Mouse (Mus musculus) heart, embryonic 10.5 days (tissue): ENCODE results near the gene C1rl. TPM values are rescaled to one million over a fixed set of nuclear protein-coding genes. Genes with fewer than 3 reads are reported as not detected.
"Not testable (repeated sequence)": the region's sequence is repeated elsewhere in the genome, so short reads cannot be mapped to it uniquely, and the experiment has no call there.

Source experiments
- DNase-seq: peaks from one replicate; pipeline ENCODE4 v3.0.0-alpha.2; 2017; ENCODE audit warnings: low spot score
- H3K27ac ChIP-seq: fragments of 300-500 bp; sonication (generic); 2 replicates; pipeline ENCODE4 v1.5.1; 2016; ENCODE audit warnings: mild to moderate bottlenecking
- H3K27me3 ChIP-seq: fragments of 300-500 bp; sonication (generic); 2 replicates; pipeline ENCODE4 v1.6.1; 2016; ENCODE audit warnings: mild to moderate bottlenecking; ENCODE audit not compliant: poor library complexity, insufficient read depth, severe bottlenecking
- H3K36me3 ChIP-seq: fragments of 300-500 bp; sonication (generic); 2 replicates; pipeline ENCODE4 v1.6.1; 2016; ENCODE audit warnings: mild to moderate bottlenecking, moderate library complexity
- H3K4me1 ChIP-seq: fragments of 300-500 bp; sonication (generic); 2 replicates; pipeline ENCODE4 v1.6.1; 2016; ENCODE audit warnings: mild to moderate bottlenecking
- H3K4me3 ChIP-seq: fragments of 300-500 bp; sonication (generic); 2 replicates; pipeline ENCODE4 v1.5.1; 2016; ENCODE audit warnings: mild to moderate bottlenecking, moderate library complexity
- H3K9me3 ChIP-seq: fragments of 300-500 bp; sonication (generic); 2 replicates; pipeline ENCODE4 v1.6.1; 2016; ENCODE audit warnings: mild to moderate bottlenecking, moderate library complexity
- WGBS: fragments of 180-500 bp; shearing (Covaris S2); methylation state at CpG from one replicate; pipeline ENCODE4 v1.1.7; 2016; 5-methylcytosine and 5-hydroxymethylcytosine counted together
- polyA plus RNA-seq: library from polyadenylated mRNA; unstranded; fragments of >200 nt; fragmentation: Nextera tagmentation; extraction: Ambion mirVana; gene quantifications from 2 replicates; pipeline ENCODE4 v1.2.1, GENCODE M21; 2016

The C1rl gene
- polyA plus RNA-seq, 1 experiment from 2014 or later = 0.83 TPM

DNA sequence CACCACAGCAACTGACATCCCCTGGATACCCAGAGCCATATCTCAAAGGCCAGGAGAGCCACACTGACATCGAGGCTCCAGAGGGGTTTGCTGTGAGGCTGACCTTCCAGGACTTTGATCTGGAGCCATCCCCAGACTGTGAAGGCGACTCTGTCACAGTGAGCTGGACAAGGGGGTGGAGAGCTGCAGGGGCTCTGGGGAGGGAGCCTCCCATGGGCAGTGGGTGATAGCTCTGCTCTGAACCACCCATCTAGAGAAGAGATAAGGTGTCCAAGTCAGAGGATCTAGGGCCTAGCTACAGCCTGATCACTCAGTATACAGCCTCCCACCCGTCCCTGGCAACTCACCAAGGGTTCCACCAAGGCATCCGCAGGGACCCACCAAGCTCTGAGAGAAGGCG lies 973 bp downstream of the C1rl start:
- Histone ChIP-seq H3K9me3 (no peaks in the 10 kb centered on the region), H3K27ac (peak overlapping the region; percentile 44; the same call in 1 of the 2 replicates), H3K27me3 (no peaks in the 10 kb centered on the region), H3K4me3 (no peak overlapping the region), H3K4me1 (0 out of 2 replicates have a peak, but pooled peaks cover 14% of the 10 kb centered on the region), H3K36me3 (no peaks in the 10 kb centered on the region)
- no peak for DNase-seq
- WGBS = 71% methylated on average over 5 of the region's 5 CpGs

DNA sequence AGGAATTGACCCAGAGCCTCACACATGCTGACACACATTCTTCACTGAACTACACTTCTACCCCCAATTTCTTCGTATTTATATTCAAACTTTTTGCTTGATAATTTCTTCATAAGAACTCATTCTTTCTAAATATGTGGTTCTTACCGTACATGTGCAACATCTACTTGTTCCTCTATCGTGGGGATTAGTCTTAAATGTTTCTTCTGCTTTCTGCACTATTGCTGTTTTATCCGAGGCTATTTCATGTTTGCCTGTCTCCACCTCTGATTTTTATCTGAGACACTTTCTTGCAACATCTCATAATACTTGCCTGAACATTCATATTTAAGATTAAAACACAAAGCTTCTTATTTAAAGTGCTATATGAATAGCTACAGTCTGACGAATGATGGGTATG lies 3.1 kb downstream of the C1rl start:
- Histone ChIP-seq H3K36me3 (no peaks in the 10 kb centered on the region), H3K4me3 (no peak overlapping the region), H3K9me3 (no peaks in the 10 kb centered on the region), H3K4me1 (0 out of 2 replicates have a peak, but pooled peaks cover 14% of the 10 kb centered on the region), H3K27me3 (no peaks in the 10 kb centered on the region), H3K27ac (no peak overlapping the region)
- DNase-seq = no peak
- WGBS = 81% methylated on average over 5 of the region's 5 CpGs

DNA sequence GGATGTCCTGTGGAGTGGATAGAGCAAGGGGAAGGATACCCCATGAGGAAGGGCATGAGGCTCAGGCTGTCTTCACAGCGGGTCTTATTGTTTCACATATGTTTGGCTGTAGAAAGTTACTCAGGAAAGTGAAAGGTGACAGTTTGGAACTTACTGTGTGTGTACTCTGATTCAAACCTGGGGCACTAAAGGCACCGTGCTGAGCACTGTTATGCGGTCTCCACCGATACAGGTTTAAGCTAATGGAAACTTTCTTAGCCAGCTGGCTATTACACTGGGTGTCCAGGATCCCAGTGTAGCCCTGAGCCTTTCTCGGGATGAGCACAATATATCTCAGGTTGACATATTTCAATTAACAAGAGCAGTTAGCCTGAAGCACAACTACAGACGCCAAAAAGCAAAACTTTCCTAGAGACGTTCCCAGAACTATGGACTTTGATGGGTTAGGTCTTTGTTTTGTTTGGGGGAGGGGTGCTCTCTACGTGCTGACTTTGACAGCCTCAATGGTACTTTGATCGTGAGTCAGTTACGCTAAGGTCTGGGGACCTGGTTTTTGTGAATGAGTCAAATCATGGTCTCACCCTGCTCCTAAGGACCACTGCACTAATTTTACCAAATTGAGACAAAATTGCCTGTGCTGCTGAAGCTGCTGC lies 7.1 kb downstream of the C1rl start:
- Histone ChIP-seq H3K9me3 (no peaks in the 10 kb centered on the region), H3K4me1 (no peaks in the 10 kb centered on the region), H3K27me3 (no peaks in the 10 kb centered on the region), H3K36me3 (no peaks in the 10 kb centered on the region), H3K4me3 (no peak overlapping the region), H3K27ac (no peak overlapping the region)
- no peak for DNase-seq
- WGBS = 40% methylated on average over 10 of the region's 10 CpGs

DNA sequence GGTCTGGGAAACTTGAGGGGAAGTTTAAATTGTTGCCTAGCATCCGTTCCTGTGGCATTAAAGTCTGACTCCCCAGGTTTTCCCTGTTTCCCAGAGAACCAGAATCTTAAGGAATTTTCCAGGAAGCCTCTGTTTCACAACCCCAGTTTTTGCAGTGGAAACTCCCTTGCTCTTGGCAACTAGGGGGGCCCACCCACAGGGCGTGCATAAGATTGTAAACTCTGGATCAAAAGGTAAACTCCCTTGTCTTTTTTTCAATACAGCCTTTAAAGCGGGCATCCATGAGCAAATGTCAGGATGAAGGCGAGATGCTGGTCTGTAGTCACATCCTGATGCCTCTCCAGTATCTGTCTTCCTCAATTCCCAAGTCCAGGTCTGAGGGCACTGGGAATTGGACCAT lies 8.6 kb downstream of the C1rl start:
- no peak overlapping the region for H3K27ac ChIP-seq
- H3K27me3 ChIP-seq = no peaks in the 10 kb centered on the region
- no peaks in the 10 kb centered on the region for H3K9me3 ChIP-seq
- no peaks in the 10 kb centered on the region for H3K4me1 ChIP-seq
- 81% methylated on average over 4 of the region's 4 CpGs for WGBS
- no peak overlapping the region for H3K4me3 ChIP-seq
- H3K36me3 ChIP-seq = no peaks in the 10 kb centered on the region
- DNase-seq = no peak

DNA sequence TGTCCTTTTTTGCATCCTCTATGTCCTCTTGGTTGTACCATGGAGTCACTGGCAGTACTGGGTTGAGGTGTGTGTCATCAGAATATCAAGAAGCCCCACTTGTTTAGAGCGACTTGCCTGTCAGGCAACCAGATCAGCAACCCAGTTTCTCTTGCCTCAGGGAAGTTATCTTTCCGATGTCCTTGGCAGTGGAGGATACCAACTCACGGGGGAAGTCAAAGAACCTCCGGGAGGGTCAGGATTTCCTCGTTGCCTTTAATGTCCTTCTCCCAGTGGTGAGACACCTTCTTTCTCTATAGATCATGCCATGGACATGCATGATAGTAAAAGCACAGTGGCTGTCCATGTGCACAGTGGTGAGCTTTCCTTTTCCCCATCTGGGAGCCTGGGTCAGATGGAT lies 9.1 kb downstream of the C1rl start:
- H3K9me3 ChIP-seq = no peaks in the 10 kb centered on the region
- H3K27ac ChIP-seq = no peak overlapping the region
- H3K4me1 ChIP-seq = no peaks in the 10 kb centered on the region
- 79% methylated on average over 5 of the region's 5 CpGs for WGBS
- H3K27me3 ChIP-seq = no peaks in the 10 kb centered on the region
- no peak for DNase-seq
- H3K4me3 ChIP-seq = no peak overlapping the region
- H3K36me3 ChIP-seq = no peaks in the 10 kb centered on the region

DNA sequence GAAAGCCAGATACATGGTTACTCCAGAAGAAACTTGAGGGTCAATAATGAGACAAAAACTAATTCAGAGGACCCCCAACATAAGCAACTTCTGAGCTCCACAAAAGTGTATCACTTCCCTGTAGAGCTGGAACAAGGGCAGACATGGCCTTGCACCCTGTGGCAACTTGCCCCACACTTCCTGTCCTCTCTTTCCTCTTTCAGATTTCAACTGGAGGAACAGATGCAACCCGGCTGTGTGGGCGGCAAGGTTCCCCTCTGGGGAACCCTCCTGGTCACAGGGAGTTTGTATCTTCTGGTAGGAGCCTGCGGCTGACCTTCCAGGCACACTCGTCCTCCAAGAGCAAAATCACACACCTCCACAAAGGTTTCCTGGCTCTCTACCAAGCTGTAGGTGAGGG lies 12.1 kb downstream of the C1rl start:
- Histone ChIP-seq H3K9me3 (no peaks in the 10 kb centered on the region), H3K27ac (no peak overlapping the region), H3K36me3 (no peaks in the 10 kb centered on the region), H3K27me3 (no peaks in the 10 kb centered on the region), H3K4me3 (no peak overlapping the region), H3K4me1 (no peaks in the 10 kb centered on the region)
- 70% methylated on average over 4 of the region's 4 CpGs for WGBS
- DNase-seq = no peak

DNA sequence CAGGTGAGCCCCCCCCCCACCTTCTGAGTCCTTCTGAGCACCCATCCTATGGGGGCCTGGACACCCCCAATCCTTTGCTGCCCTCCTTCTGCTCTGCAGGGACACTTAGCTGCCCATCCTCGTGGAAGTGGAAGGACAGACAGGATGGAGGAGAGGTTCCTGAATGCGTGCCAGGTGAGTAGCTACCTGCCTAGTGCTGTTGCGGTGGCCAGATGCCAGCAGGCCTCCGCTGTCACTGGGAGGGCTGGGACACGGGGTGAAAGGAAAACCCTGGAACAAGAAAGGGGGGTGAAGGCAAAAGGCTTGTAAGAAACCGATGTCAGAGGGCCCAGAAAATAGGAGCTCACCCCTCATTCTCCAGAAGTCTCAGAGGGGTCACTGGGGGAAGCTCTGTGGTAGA lies 14.1 kb downstream of the C1rl start:
- H3K27ac ChIP-seq = no peak overlapping the region
- 85% methylated on average over 6 of the region's 6 CpGs for WGBS
- H3K4me1 ChIP-seq = no peaks in the 10 kb centered on the region
- H3K36me3 ChIP-seq = no peaks in the 10 kb centered on the region
- no peaks in the 10 kb centered on the region for H3K27me3 ChIP-seq
- no peak for DNase-seq
- H3K9me3 ChIP-seq = no peaks in the 10 kb centered on the region
- no peak overlapping the region for H3K4me3 ChIP-seq

DNA sequence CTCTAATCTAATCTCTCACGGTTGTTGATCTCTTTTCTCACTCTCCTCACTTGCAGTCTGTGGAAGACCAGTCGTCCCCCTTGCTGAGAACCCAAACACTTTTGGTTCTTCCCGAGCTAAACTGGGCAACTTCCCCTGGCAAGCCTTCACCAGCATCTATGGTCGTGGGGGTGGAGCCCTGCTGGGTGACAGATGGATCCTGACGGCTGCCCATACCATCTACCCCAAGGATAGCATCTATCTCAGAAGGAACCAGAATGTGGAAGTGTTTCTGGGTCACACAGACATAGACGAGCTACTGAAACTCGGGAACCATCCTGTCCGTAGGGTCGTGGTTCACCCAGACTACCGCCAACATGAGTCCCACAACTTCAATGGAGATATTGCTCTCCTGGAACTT lies 15.4 kb downstream of the C1rl start:
- Histone ChIP-seq H3K27me3 (no peaks in the 10 kb centered on the region), H3K4me3 (no peak overlapping the region), H3K4me1 (no peaks in the 10 kb centered on the region), H3K9me3 (no peaks in the 10 kb centered on the region), H3K36me3 (no peaks in the 10 kb centered on the region), H3K27ac (no peak overlapping the region)
- DNase-seq = no peak
- WGBS = 55% methylated on average over 10 of the region's 10 CpGs

DNA sequence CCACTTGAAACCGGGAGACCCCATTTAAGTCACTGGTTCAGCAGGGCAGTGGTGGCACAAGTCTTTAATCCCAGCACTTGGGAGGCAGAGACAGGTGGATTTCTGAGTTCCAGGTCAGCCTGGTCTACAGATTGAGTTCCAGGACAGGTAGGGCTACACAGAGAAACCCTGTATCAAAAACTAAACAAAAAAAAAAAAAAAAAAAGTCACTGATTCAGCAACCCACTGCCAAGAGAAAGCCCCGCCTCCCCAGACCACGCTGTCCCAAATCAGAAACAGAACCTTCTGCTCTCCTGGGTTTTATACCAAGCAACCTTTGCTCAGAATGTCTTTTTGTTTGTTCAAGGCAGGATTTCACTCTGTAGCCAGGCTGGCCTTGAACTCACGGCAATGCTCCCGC lies 16.3 kb downstream of the C1rl start:
- not testable (repeated sequence) for H3K4me3 ChIP-seq, H3K27ac ChIP-seq, H3K4me1 ChIP-seq, H3K9me3 ChIP-seq, H3K36me3 ChIP-seq, H3K27me3 ChIP-seq, DNase-seq
- WGBS = 78% methylated on average over 5 of the region's 5 CpGs

DNA sequence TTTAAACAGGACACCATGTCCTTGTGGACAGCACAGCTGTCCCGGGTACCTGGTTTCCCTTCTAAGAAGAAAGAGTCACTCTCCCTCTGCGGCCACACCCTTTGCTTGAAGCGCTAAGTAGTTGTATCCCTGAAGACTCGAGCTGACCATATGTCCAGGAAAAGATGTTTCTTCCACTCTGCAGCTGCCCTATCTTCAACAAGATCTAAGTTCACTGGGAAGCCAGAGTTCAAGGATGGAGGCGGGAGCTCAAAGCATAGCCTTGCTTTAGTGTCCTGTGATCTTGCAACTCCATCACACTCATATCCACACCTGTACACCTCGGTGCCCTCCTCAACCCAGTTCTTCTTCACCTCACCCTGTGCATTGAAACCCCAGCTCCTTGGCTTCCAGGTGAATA lies 19.0 kb downstream of the C1rl start:
- Histone ChIP-seq H3K9me3 (no peaks in the 10 kb centered on the region), H3K36me3 (no peaks in the 10 kb centered on the region), H3K27ac (no peak overlapping the region), H3K4me1 (no peaks in the 10 kb centered on the region), H3K27me3 (no peaks in the 10 kb centered on the region), H3K4me3 (no peak overlapping the region)
- DNase-seq = no peak
- WGBS = 56% methylated on average over 6 of the region's 6 CpGs

DNA sequence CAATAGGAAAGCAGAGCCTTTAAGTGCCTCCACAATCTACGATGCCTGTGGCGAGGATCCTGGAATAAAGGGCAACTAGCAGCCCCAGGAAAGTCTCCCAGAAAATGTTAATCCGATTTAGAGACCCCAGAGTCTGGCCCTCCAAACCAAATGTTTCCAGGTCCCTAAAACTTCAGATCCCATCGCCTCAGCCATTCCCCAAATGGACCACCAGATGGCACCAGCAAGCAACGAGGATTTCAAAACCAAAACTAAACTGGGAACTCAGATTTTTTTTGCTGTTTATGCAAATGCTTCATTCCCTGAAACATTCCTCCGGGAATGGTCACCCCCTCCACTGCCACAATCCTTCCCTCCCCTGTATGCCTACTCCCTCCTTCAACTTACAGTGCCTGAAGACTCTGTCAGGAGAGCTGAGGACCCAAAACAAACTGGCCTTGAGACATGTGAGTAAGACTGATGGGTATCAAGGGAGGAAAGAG lies 19.5 kb downstream of the C1rl start, which contains the start of gene C1ra:
Gene C1ra (plus strand): TSS at position 51 of the 482 bp plus-strand sequence.
- H3K4me3 ChIP-seq = peak within 1 kb of the TSS; percentile 31

DNA sequence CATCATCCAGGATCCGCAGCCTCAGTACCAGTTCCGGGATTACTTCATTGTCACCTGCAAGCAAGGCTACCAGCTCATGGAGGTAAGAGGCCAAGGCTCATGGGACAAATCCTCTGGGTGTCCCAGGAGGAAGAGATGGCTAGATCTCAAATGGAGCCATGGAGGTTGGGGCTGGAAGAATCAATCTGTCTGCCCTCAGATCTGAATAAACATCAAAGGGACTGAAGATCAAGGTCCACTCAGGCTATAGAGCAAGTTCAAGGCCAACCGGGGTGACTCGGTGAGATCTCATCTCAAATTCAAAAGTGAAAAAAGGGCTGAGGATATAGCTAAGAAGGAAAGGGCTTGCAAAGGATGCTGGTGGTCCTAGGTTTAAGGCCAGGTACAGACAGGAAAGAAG lies 24.8 kb downstream of the C1rl start:
- H3K4me3 ChIP-seq, H3K36me3 ChIP-seq, H3K4me1 ChIP-seq, H3K27ac ChIP-seq, H3K27me3 ChIP-seq, DNase-seq, H3K9me3 ChIP-seq: not testable (repeated sequence)
- WGBS = 89% methylated on average over 4 of the region's 4 CpGs

More for the DNA sequence above, 19.5 kb downstream of the C1rl start, which contains the start of gene C1ra:
- no peaks in the 10 kb centered on the region for H3K4me1 ChIP-seq
- H3K27ac ChIP-seq = no peak within 1 kb of the TSS
- H3K36me3 ChIP-seq = no peaks in the 10 kb centered on the region
- no peaks in the 10 kb centered on the region for H3K27me3 ChIP-seq
- no peaks in the 10 kb centered on the region for H3K9me3 ChIP-seq
- DNase-seq = no peak
- WGBS = 8% methylated on average over 6 of the region's 6 CpGs

DNA sequence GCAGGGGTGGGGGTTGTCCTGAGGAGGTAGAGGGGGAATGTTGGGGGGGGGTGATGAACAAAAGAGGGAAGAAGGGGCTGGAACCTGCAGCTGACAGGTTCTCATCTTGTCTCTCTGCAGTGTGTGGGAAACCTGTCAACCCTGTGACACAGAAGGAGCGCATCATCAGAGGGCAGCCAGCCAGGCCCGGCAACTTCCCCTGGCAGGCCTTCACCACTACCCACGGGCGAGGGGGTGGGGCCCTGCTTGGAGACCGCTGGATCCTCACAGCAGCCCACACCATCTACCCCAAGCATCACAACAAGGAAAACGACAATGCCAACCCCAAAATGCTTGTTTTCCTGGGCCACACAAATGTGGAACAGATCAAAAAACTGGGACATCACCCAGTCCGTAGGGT lies 29.2 kb downstream of the C1rl start:
- not testable (repeated sequence) for H3K4me1 ChIP-seq, H3K4me3 ChIP-seq, H3K27me3 ChIP-seq, DNase-seq, H3K9me3 ChIP-seq, H3K36me3 ChIP-seq, H3K27ac ChIP-seq
- WGBS = 67% methylated on average over 7 of the region's 7 CpGs

DNA sequence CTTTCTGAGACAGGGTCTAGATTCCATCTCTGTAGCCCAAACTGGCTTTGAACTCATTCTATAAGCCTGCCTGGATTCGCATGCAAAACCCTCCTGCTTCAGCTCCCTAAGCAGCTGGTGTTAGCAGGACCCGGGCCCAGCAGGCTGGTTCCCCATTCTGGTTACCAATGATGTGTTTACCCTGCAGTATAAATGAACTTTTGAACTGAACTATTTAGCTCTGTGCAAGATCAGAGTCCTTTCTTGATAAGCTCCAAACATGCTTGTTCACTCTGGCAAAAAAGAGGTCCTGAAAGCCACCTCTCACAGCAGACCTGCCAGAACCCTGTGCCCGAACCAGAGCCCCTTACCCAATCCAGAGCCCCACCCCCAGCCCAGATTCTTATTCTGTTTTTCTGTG lies 35.0 kb downstream of the C1rl start:
- Histone ChIP-seq H3K9me3 (no peaks in the 10 kb centered on the region), H3K27me3 (no peaks in the 10 kb centered on the region), H3K4me3 (no peak overlapping the region), H3K4me1 (no peaks in the 10 kb centered on the region), H3K27ac (no peak overlapping the region), H3K36me3 (no peaks in the 10 kb centered on the region)
- 71% methylated on average over 3 of the region's 3 CpGs for WGBS
- no peak for DNase-seq
